Comparison of ENCODE assay signal across 8 mouse cellular contexts in the genomic region with DNA sequence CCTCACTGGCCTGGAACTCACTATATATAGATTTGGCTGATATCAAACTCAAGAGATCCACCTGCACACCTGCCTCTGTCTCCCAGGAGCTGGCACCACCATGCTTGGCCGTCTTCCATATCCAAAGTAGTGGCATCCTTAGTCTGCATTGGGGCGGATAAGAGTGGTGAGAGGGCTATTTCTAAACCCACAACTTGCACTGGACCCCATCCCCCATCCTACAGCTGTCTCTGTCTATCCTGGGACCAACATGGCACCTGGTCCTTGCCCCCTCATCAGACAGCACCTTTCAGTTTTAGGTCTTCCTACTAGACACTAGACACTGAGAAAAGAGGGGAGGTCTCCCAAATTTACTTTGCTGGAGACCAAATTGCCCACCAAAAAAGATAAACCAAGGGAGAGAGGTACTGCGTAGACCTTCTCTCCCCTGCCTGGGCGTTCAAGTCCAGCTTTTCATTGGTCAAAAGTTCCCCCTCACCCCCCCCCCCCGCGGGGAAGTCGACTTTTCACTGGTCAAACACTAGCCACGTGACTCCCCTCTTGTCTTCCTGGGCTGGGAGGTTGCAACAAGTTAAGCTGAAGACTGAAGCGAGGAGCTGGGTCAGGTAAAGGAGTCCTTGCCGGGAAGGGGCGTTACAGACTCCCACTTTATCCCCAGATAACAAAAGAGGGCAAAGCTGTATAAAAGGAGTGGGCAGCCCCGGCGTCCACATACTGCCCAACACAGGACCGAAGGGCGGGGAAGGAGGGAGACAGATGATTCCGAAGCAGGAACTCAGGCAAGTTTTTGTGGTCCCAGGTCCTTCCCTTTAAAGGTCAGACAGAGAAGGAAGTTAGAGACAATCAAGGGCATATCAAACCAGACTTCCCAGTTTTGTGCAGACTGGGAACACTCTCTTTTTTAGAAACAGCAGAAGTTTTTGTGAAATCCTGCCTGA. TPM values are rescaled to one million over a fixed set of nuclear protein-coding genes. Genes with fewer than 3 reads are reported as not detected.
DNase-seq lines count a peak whose midpoint lies in the region; ATAC-seq lines count a peak whose summit lies in the region.

A gene (plus strand): TSS at position 531 of the 938 bp plus-strand sequence.

- H3K36me3 ChIP-seq in forebrain, embryonic 16.5 days (ENCODE audit: control insufficient read depth, insufficient read depth) = 0 out of 2 replicates have a peak, but pooled peaks cover 11% of the 10 kb centered on the region
- peaks cover 7% of the 10 kb centered on the region; the same call in 1 of the 2 replicates for H3K36me3 ChIP-seq in hindbrain, embryonic 11.5 days (ENCODE audit: control insufficient read depth, insufficient read depth, low read length)

- ATAC-seq in CD4-positive, CD25-positive, alpha-beta regulatory T cell, adult 4 months = peak; percentile 87
- peak; percentile 26 for ATAC-seq in forebrain, embryonic 16.5 days
- ATAC-seq in hindbrain, embryonic 11.5 days (ENCODE audit: low FRiP score) = peak; percentile 82

- DNase-seq in adrenal gland, postnatal 14 days = peak; percentile 84
- peak; percentile 78 for DNase-seq in hindbrain, embryonic 11.5 days (ENCODE audit: low spot score)
- DNase-seq in layer of hippocampus, postnatal 14 days (ENCODE audit: low spot score in 2 of 2) = peak in 1 of 2 experiments; percentile 23
- DNase-seq in lung, postnatal 36 days = peak; percentile 90
- peak; percentile 92 for DNase-seq in retina, postnatal 1 day
- no peak for DNase-seq in right cerebral cortex, adult 18-20 months

- H3K27me3 ChIP-seq in forebrain, embryonic 16.5 days (replicated peaks; ENCODE audit: control insufficient read depth, insufficient read depth, low read length) = no peaks in the 10 kb centered on the region
- no peaks in the 10 kb centered on the region for H3K27me3 ChIP-seq in hindbrain, embryonic 11.5 days (ENCODE audit: control insufficient read depth, insufficient read depth, low read length)

- peak within 1 kb of the TSS; percentile 46 for H3K4me2 ChIP-seq in forebrain, embryonic 16.5 days (ENCODE audit: low read length)
- H3K4me2 ChIP-seq in hindbrain, embryonic 11.5 days (replicated peaks; ENCODE audit: low read depth, low read length) = peak within 1 kb of the TSS; percentile 32

- WGBS in forebrain, embryonic 16.5 days = 3% methylated on average over 15 of the region's 16 CpGs
- 5% methylated on average over 16 of the region's 16 CpGs for WGBS in hindbrain, embryonic 11.5 days

- H3K4me3 ChIP-seq in forebrain, embryonic 16.5 days (replicated peaks; ENCODE audit: low read length) = peak within 1 kb of the TSS; percentile 35
- peak within 1 kb of the TSS; percentile 30 for H3K4me3 ChIP-seq in hindbrain, embryonic 11.5 days (ENCODE audit: low read depth, low read length)

- H3K9me3 ChIP-seq in forebrain, embryonic 16.5 days (ENCODE audit: control insufficient read depth, low read length) = no peaks in the 10 kb centered on the region
- H3K9me3 ChIP-seq in hindbrain, embryonic 11.5 days (ENCODE audit: control insufficient read depth, low read length) = no peaks in the 10 kb centered on the region

- H3K9ac ChIP-seq in forebrain, embryonic 16.5 days (replicated peaks; ENCODE audit: low read depth, low read length) = no peak within 1 kb of the TSS
- H3K9ac ChIP-seq in hindbrain, embryonic 11.5 days (ENCODE audit: low read depth, low read length) = peak within 1 kb of the TSS; percentile 13; the same call in 1 of the 2 replicates

- H3K4me1 ChIP-seq in forebrain, embryonic 16.5 days (replicated peaks; ENCODE audit: control insufficient read depth, insufficient read depth, low read length) = peaks cover 16% of the 10 kb centered on the region
- peaks cover 7% of the 10 kb centered on the region for H3K4me1 ChIP-seq in hindbrain, embryonic 11.5 days (replicated peaks; ENCODE audit: control insufficient read depth, insufficient read depth, low read length)

- H3K27ac ChIP-seq in forebrain, embryonic 16.5 days (ENCODE audit: low read length) = no peak within 1 kb of the TSS
- H3K27ac ChIP-seq in hindbrain, embryonic 11.5 days (ENCODE audit: low read depth, low read length) = no peak within 1 kb of the TSS

RNA-seq across cellular contexts. Expression of the gene that starts here (rescaled TPM):
- 10 to 100 TPM; 41.4 to 52.4 TPM for polyA plus RNA-seq in CD4-positive, CD25-positive, alpha-beta regulatory T cell, adult 4 months (2017; shearing (Covaris generic))
- 43.9 and 48.7 TPM in 2 replicates for total RNA-seq in adrenal gland, postnatal 14 days (2021)
- 11.1 and 14.4 TPM in 2 replicates for polyA plus RNA-seq in forebrain, embryonic 16.5 days (2015; fragmentation: Nextera tagmentation; extraction: Ambion mirVana)
- polyA plus RNA-seq in hindbrain, embryonic 11.5 days (2014; fragmentation: Nextera tagmentation; extraction: Ambion mirVana) = 8.6 and 10.7 TPM in 2 replicates
- 10 to 100 TPM; 44.5 to 54.0 TPM for total RNA-seq in layer of hippocampus, postnatal 14 days (2021)

Comparison
In these comparisons a context has a peak if more than half of its experiments do, and no peak if none do; other contexts are left out.
1. ATAC-seq: peak in every context shown above with its lines; median percentile 87 in CD4-positive, CD25-positive, alpha-beta regulatory T cell, adult 4 months; 82 in hindbrain, embryonic 11.5 days; 26 in forebrain, embryonic 16.5 days.